Mouse (Mus musculus) hindbrain, embryonic 15.5 days (tissue): Measurements from ENCODE around the gene Prodh2. TPM values are rescaled to one million over a fixed set of nuclear protein-coding genes. Genes with fewer than 3 reads are reported as not detected.
"Not testable (repeated sequence)": the region's sequence is repeated elsewhere in the genome, so short reads cannot be mapped to it uniquely, and the experiment has no call there.

ENCODE experiments used
- ATAC-seq: fragments of 200-750 bp; cut with Nextera tagmentation; 2 replicates; pipeline ENCODE4 v1.8.0; 2017; ENCODE audit warnings: low read depth, moderate number of reproducible peaks, moderate TSS enrichment; ENCODE audit not compliant: low FRiP score
- H3K27ac ChIP-seq: fragments of 300-500 bp; sonication (generic); replicated peaks from 2 replicates; pipeline ENCODE4 v1.5.1; 2015; ENCODE audit warnings: mild to moderate bottlenecking, inconsistent platforms
- H3K27me3 ChIP-seq: fragments of 300-500 bp; sonication (generic); 2 replicates; pipeline ENCODE4 v1.6.1; 2015; ENCODE audit warnings: control low read depth, inconsistent platforms
- H3K36me3 ChIP-seq: fragments of 300-500 bp; sonication (generic); 2 replicates; pipeline ENCODE4 v1.6.1; 2015; ENCODE audit warnings: control low read depth, inconsistent platforms
- H3K4me1 ChIP-seq: fragments of 300-500 bp; sonication (generic); replicated peaks from 2 replicates; pipeline ENCODE4 v1.6.1; 2015; ENCODE audit warnings: control low read depth, inconsistent platforms
- H3K4me2 ChIP-seq: fragments of 300-500 bp; sonication (generic); 2 replicates; pipeline ENCODE4 v1.6.1; 2015; ENCODE audit warnings: moderate library complexity, mild to moderate bottlenecking, inconsistent platforms
- H3K4me3 ChIP-seq: fragments of 300-500 bp; sonication (generic); 2 replicates; pipeline ENCODE4 v1.5.1; 2015; ENCODE audit warnings: mild to moderate bottlenecking, inconsistent platforms
- H3K9ac ChIP-seq: fragments of 300-500 bp; sonication (generic); 2 replicates; pipeline ENCODE4 v1.6.1; 2015; ENCODE audit warnings: inconsistent platforms
- H3K9me3 ChIP-seq: fragments of 300-500 bp; sonication (generic); 2 replicates; pipeline ENCODE4 v1.6.1; 2016; ENCODE audit warnings: control low read depth, inconsistent platforms
- WGBS: fragments of 180-500 bp; shearing (Covaris S2); methylation state at CpG from one replicate; pipeline ENCODE4 v1.1.7; 2015; 5-methylcytosine and 5-hydroxymethylcytosine counted together
- polyA plus RNA-seq: library from polyadenylated mRNA; unstranded; fragments of >200 nt; fragmentation: Nextera tagmentation; extraction: Ambion mirVana; gene quantifications from 2 replicates; pipeline ENCODE4 v1.2.1, GENCODE M21; 2015

Prodh2 gene
- polyA plus RNA-seq, 1 experiment from 2014 or later, result 0.36 TPM

- Histone ChIP-seq H3K27ac (peak within 1 kb of the TSS; percentile 34), H3K4me2 (peak within 1 kb of the TSS; percentile 63), H3K9ac (peak within 1 kb of the TSS; percentile 36), H3K36me3 (no peaks in the 10 kb centered on the region), H3K9me3 (no peaks in the 10 kb centered on the region), H3K4me3 (peak within 1 kb of the TSS; percentile 32), H3K27me3 (peaks cover 58% of the 10 kb centered on the region), H3K4me1 (peaks cover 35% of the 10 kb centered on the region)
- WGBS, result under 1% methylated on average over 16 of the region's 16 CpGs
- peak; percentile 81 for ATAC-seq
Observed at GRCm38 (mm10) chr7:30457629-30458330, 35.6 kb upstream of the Prodh2 start, which contains the start of the genes Kirrel2 and Nphs1. Gene Kirrel2 (minus strand): TSS chr7:30457690. Gene Nphs1 (plus strand): TSS chr7:30458315.

DNA sequence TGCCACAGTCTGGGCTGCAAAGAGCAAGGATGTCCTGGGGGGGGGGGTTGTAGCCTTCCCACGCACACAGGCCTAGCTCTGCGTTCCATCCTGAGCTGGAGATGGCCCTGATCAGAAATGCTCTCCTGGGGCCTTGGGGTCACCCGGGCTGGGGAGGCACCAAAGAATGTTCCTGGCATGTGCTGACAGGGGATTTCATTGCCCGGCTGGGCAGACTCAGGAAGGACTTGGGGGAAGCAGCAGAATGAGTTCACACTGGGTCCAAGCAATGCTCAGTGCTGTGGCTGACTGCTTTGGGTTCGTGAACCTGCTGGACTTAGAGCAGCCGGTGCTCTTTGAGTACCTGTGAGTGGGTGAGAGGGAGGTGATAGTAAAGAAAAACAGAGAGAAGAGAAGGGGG lies 33.9 kb upstream of the Prodh2 start:
- Histone ChIP-seq H3K27me3 (peaks cover 55% of the 10 kb centered on the region), H3K9me3 (no peaks in the 10 kb centered on the region), H3K4me3 (no peak overlapping the region), H3K27ac (no peak overlapping the region), H3K4me1 (peaks cover 25% of the 10 kb centered on the region), H3K4me2 (no peak overlapping the region), H3K9ac (no peak overlapping the region), H3K36me3 (no peaks in the 10 kb centered on the region)
- WGBS, result 27% methylated on average over 6 of the region's 6 CpGs
- ATAC-seq, result no peak

DNA sequence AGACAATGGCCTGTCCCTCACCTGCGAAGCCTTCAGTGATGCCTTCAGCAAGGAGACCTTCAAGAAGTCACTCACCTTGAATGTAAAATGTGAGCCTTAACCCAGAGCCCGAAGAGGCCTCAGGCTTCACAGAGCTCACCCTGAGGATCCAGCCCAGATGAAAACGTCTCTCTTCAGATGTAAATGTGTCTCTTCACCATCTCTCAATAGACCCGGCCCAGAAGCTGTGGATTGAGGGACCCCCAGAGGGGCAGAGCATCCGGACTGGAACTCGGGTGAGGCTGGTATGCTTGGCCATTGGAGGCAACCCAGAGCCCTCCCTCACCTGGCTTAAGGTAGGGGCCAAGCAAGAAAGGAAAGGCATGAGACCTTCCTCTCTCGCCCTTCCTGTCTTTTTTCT lies 29.9 kb upstream of the Prodh2 start:
- ATAC-seq, result no peak
- H3K4me1 ChIP-seq, result peaks cover 1% of the 10 kb centered on the region; the same call in 1 of the 2 replicates
- H3K36me3 ChIP-seq, result no peaks in the 10 kb centered on the region
- no peak overlapping the region for H3K4me3 ChIP-seq
- no peaks in the 10 kb centered on the region for H3K9me3 ChIP-seq
- H3K27me3 ChIP-seq, result peaks cover 70% of the 10 kb centered on the region
- H3K9ac ChIP-seq, result no peak overlapping the region
- WGBS, result 28% methylated on average over 7 of the region's 7 CpGs
- no peak overlapping the region for H3K27ac ChIP-seq
- no peak overlapping the region for H3K4me2 ChIP-seq

DNA sequence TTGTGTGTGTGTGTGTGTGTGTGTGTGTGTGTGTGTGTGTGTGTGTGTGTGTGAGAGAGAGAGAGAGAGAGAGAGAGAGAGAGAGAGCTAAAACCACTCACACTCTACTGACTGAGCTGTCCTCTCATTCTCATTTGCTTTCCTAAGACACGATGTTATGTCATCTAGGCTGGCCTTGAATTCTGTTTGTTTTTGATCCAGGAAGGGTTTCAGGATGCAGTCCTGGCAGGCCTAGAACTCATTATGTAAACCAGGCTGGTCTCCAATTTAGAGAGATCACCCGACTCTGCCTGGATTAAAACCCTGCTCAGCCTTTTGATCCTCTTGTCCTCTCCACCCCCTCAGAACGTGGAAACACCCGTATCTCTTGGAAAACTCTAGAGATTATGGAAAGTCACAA lies 29.4 kb upstream of the Prodh2 start:
- Histone ChIP-seq H3K36me3 (no peaks in the 10 kb centered on the region), H3K9ac (no peak overlapping the region), H3K4me2 (no peak overlapping the region), H3K27me3 (peaks cover 69% of the 10 kb centered on the region), H3K9me3 (no peaks in the 10 kb centered on the region), H3K4me1 (no peaks in the 10 kb centered on the region), H3K4me3 (no peak overlapping the region), H3K27ac (no peak overlapping the region)
- WGBS, result 31% methylated on average over 4 of the region's 4 CpGs
- no peak for ATAC-seq

GRCm38 (mm10) chr7:30464816-30465300 lies 28.6 kb upstream of the Prodh2 start:
- no peak for ATAC-seq
- Histone ChIP-seq H3K27me3 (peaks cover 65% of the 10 kb centered on the region), H3K4me2 (no peak overlapping the region), H3K9ac (no peak overlapping the region), H3K36me3 (no peaks in the 10 kb centered on the region), H3K9me3 (no peaks in the 10 kb centered on the region), H3K4me1 (no peaks in the 10 kb centered on the region), H3K4me3 (no peak overlapping the region), H3K27ac (no peak overlapping the region)
- 20% methylated on average over 6 of the region's 6 CpGs for WGBS

GRCm38 (mm10) chr7:30472411-30472810 lies 21.0 kb upstream of the Prodh2 start:
- H3K4me1 ChIP-seq, result peaks cover 2% of the 10 kb centered on the region
- H3K27me3 ChIP-seq, result peaks cover 9% of the 10 kb centered on the region
- WGBS, result 47% methylated on average over 5 of the region's 5 CpGs
- no peaks in the 10 kb centered on the region for H3K9me3 ChIP-seq
- H3K4me2 ChIP-seq, result no peak overlapping the region
- no peak overlapping the region for H3K4me3 ChIP-seq
- H3K9ac ChIP-seq, result no peak overlapping the region
- ATAC-seq, result no peak
- no peak overlapping the region for H3K27ac ChIP-seq
- no peaks in the 10 kb centered on the region for H3K36me3 ChIP-seq

- no peaks in the 10 kb centered on the region for H3K9me3 ChIP-seq
- WGBS, result 76% methylated on average over 4 of the region's 4 CpGs
- H3K27ac ChIP-seq, result no peak overlapping the region
- H3K4me1 ChIP-seq, result peaks cover 9% of the 10 kb centered on the region
- no peaks in the 10 kb centered on the region for H3K27me3 ChIP-seq
- H3K9ac ChIP-seq, result no peak overlapping the region
- H3K36me3 ChIP-seq, result no peaks in the 10 kb centered on the region
- H3K4me3 ChIP-seq, result no peak overlapping the region
- ATAC-seq, result no peak
- H3K4me2 ChIP-seq, result no peak overlapping the region
Observed at GRCm38 (mm10) chr7:30474999-30475398, 18.4 kb upstream of the Prodh2 start.

- not testable (repeated sequence) for H3K27me3 ChIP-seq, H3K9me3 ChIP-seq, H3K36me3 ChIP-seq, H3K4me3 ChIP-seq, H3K27ac ChIP-seq, H3K9ac ChIP-seq, H3K4me1 ChIP-seq, H3K4me2 ChIP-seq, ATAC-seq
- 95% methylated on average over 7 of the region's 7 CpGs for WGBS
Observed at GRCm38 (mm10) chr7:30476136-30476535, 17.3 kb upstream of the Prodh2 start.

- peak overlapping the region; percentile 61 for H3K27ac ChIP-seq
- WGBS, result 7% methylated on average over 32 of the region's 32 CpGs
- H3K4me1 ChIP-seq, result peaks cover 9% of the 10 kb centered on the region
- peak; percentile 62; the same call in 1 of the 2 replicates for ATAC-seq
- H3K4me2 ChIP-seq, result peak overlapping the region; percentile 62
- H3K36me3 ChIP-seq, result no peaks in the 10 kb centered on the region
- no peaks in the 10 kb centered on the region for H3K27me3 ChIP-seq
- H3K9me3 ChIP-seq, result no peaks in the 10 kb centered on the region
- peak overlapping the region; percentile 40 for H3K4me3 ChIP-seq
- H3K9ac ChIP-seq, result peak overlapping the region; percentile 35; the same call in 1 of the 2 replicates
Observed at GRCm38 (mm10) chr7:30477415-30478381, 15.7 kb upstream of the Prodh2 start.

- 21% methylated on average over 8 of the region's 8 CpGs for WGBS
- no peak for ATAC-seq
Observed at GRCm38 (mm10) chr7:30484250-30484649, 9.2 kb upstream of the Prodh2 start.

DNA sequence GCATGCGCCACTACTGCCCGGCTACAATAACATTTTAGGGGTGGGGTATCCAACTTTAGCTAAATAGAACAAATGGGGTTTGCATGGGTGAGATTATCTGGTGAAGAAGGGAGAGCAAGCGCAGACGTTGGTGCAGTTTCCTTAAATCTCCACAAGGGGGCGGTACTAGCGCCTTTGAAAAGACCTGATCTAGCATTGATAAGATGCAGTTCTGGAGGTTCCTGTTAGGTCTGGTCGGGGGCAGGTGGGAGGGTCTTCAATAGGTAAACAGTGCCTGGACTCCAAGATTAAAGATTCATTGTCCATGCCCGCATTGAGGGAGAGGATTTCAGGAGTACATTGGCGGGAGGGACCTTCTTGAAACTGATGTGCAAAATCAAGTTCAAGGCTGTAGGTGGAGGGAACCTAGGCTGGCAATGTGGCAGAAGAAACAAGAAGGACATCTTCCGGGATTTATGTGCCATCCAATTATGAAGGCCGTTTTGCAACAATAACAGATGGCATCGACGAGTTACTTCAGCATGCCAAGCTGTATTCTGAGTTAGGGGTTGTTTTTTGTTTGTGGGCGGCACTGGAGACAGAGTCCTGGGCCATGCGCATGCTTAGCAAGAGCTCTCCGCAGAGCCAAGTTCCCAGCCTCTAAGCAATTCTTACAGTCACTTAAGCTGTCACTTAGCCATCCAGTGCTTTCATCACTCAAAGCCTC lies 3.0 kb upstream of the Prodh2 start:
- Histone ChIP-seq H3K36me3 (no peaks in the 10 kb centered on the region), H3K9me3 (no peaks in the 10 kb centered on the region), H3K4me2 (no peak overlapping the region), H3K9ac (no peak overlapping the region), H3K4me3 (no peak overlapping the region), H3K27ac (no peak overlapping the region), H3K4me1 (no peaks in the 10 kb centered on the region), H3K27me3 (0 out of 2 replicates have a peak, but pooled peaks cover 2% of the 10 kb centered on the region)
- ATAC-seq, result no peak
- WGBS, result 29% methylated on average over 16 of the region's 16 CpGs

More at GRCm38 (mm10) chr7:30484250-30484649, 9.2 kb upstream of the Prodh2 start:
- Histone ChIP-seq H3K4me1 (no peaks in the 10 kb centered on the region), H3K4me3 (no peak overlapping the region), H3K27me3 (no peaks in the 10 kb centered on the region; the same call in 1 of the 2 replicates), H3K36me3 (no peaks in the 10 kb centered on the region), H3K27ac (no peak overlapping the region), H3K9me3 (no peaks in the 10 kb centered on the region), H3K9ac (no peak overlapping the region), H3K4me2 (no peak overlapping the region)
